Mouse (Mus musculus) limb, embryonic 12.5 days (tissue): ENCODE data around the gene Slc26a10. TPM values are rescaled to one million over a fixed set of nuclear protein-coding genes. Genes with fewer than 3 reads are reported as not detected.

Experiments used
- ATAC-seq: fragments of 200-750 bp; cut with Nextera tagmentation; 2 replicates; pipeline ENCODE4 v1.8.0; 2017; ENCODE audit warnings: low read depth, moderate TSS enrichment; ENCODE audit not compliant: insufficient number of reproducible peaks, insufficient read depth, low FRiP score, low TSS enrichment
- H3K27ac ChIP-seq: fragments of 300-500 bp; sonication (generic); 2 replicates; pipeline ENCODE4 v1.5.1; 2016; ENCODE audit warnings: mild to moderate bottlenecking, moderate library complexity
- H3K27me3 ChIP-seq: fragments of 300-500 bp; sonication (generic); 2 replicates; pipeline ENCODE4 v1.6.1; 2016; ENCODE audit warnings: mild to moderate bottlenecking, moderate library complexity
- H3K36me3 ChIP-seq: fragments of 300-500 bp; sonication (generic); 2 replicates; pipeline ENCODE4 v1.6.1; 2016; ENCODE audit warnings: mild to moderate bottlenecking, moderate library complexity
- H3K4me1 ChIP-seq: fragments of 300-500 bp; sonication (generic); replicated peaks from 2 replicates; pipeline ENCODE4 v1.6.1; 2016
- H3K4me2 ChIP-seq: fragments of 300-500 bp; sonication (generic); 2 replicates; pipeline ENCODE4 v1.6.1; 2016; ENCODE audit warnings: mild to moderate bottlenecking, moderate library complexity
- H3K4me3 ChIP-seq: fragments of 300-500 bp; sonication (generic); replicated peaks from 2 replicates; pipeline ENCODE4 v1.5.1; 2016; ENCODE audit warnings: mild to moderate bottlenecking
- H3K9ac ChIP-seq: fragments of 300-500 bp; sonication (generic); replicated peaks from 2 replicates; pipeline ENCODE4 v1.6.1; 2016; ENCODE audit warnings: mild to moderate bottlenecking, moderate library complexity
- H3K9me3 ChIP-seq: fragments of 300-500 bp; sonication (generic); 2 replicates; pipeline ENCODE4 v1.6.1; 2016; ENCODE audit warnings: mild to moderate bottlenecking, moderate library complexity
- WGBS: fragments of 180-500 bp; shearing (Covaris S2); methylation state at CpG from one replicate; pipeline ENCODE4 v1.1.7; 2016; 5-methylcytosine and 5-hydroxymethylcytosine counted together
- polyA plus RNA-seq: library from polyadenylated mRNA; unstranded; fragments of >200 nt; fragmentation: Nextera tagmentation; extraction: Ambion mirVana; gene quantifications from 2 replicates; pipeline ENCODE4 v1.2.1, GENCODE M21; 2016

Gene Slc26a10
- polyA plus RNA-seq: 3.4 and 3.5 TPM in 2 replicates

- 2% methylated on average over 34 of the region's 34 CpGs for WGBS
- Histone ChIP-seq H3K9ac (no peak within 1 kb of the TSS; the same call in 1 of the 2 replicates), H3K4me3 (peak within 1 kb of the TSS; percentile 27), H3K4me1 (peaks cover 44% of the 10 kb centered on the region), H3K4me2 (peak within 1 kb of the TSS; percentile 51), H3K27me3 (peaks cover 71% of the 10 kb centered on the region), H3K36me3 (peaks cover 23% of the 10 kb centered on the region), H3K27ac (no peak within 1 kb of the TSS), H3K9me3 (no peaks in the 10 kb centered on the region)
- ATAC-seq: no peak; the same call in 1 of the 2 replicates
These were observed at the start of gene Slc26a10 for GRCm38 (mm10) chr10:127179871-127180694. Gene Slc26a10 (minus strand): TSS chr10:127180645.

GRCm38 (mm10) chr10:127228897-127229296, 48.5 kb upstream of the Slc26a10 start:
- Histone ChIP-seq H3K4me3 (no peak overlapping the region), H3K9ac (no peak overlapping the region), H3K27me3 (peaks cover 23% of the 10 kb centered on the region), H3K4me1 (no peaks in the 10 kb centered on the region), H3K4me2 (no peak overlapping the region), H3K27ac (no peak overlapping the region), H3K36me3 (no peaks in the 10 kb centered on the region), H3K9me3 (no peaks in the 10 kb centered on the region)
- 25% methylated on average over 4 of the region's 4 CpGs for WGBS
- no peak; the same call in 1 of the 2 replicates for ATAC-seq

DNA sequence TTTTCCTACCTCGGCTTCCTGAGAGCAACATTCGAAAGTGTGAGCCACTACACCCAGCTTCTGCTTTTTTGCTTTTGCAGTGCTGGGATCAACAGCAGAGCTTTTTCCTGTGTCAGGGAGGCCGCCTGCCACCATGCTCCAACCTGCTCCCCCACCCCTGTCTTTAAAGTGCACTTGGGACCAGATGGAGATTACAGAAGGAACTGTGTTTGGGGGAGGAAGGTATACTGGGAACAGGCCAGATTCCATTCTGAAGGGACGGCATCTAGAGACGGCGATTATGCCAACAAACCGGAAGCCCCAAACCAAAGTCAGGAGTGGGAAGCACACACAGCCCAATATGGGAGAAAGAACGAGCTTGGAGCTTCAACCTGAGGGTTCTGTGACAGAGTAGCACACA, 46.7 kb upstream of the Slc26a10 start:
- no peak for ATAC-seq
- H3K9ac ChIP-seq: no peak overlapping the region

DNA sequence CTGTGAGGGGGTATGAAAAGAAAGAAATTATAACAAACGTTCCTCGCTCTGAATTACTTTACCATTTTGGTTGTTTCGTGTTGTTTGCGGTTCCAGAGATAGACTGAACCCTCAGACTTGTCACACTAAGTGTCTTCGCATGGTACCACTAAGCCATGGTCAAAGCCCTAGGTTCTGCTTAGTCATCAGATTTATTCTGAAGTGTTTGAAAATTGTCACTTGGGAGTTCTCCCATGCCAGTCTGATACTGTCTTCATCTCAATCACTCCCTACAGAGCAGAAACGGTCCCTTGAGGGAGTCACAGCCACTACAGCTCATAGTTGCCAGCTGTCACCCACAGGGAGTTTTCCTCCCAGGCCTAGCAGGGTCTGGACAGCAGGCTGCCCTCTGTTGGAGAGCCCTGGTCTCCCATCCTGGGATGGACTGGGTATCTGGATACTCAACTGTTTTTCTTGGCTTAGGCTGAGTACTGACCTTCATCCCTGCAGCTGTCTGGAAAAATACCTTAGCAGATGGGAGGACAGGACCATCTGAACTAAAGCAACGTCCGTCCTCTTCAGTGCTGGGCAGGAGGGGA, 46.0 kb upstream of the Slc26a10 start:
- WGBS: 66% methylated on average over 8 of the region's 8 CpGs
- Histone ChIP-seq H3K36me3 (no peaks in the 10 kb centered on the region), H3K27me3 (peaks cover 23% of the 10 kb centered on the region)

More for the DNA sequence above, 46.7 kb upstream of the Slc26a10 start:
- H3K4me2 ChIP-seq: no peak overlapping the region
- WGBS: 83% methylated on average over 8 of the region's 8 CpGs
- no peak overlapping the region for H3K4me3 ChIP-seq
- H3K27me3 ChIP-seq: peaks cover 23% of the 10 kb centered on the region
- H3K4me1 ChIP-seq: no peaks in the 10 kb centered on the region
- H3K36me3 ChIP-seq: no peaks in the 10 kb centered on the region
- no peaks in the 10 kb centered on the region for H3K9me3 ChIP-seq
- H3K27ac ChIP-seq: no peak overlapping the region

DNA sequence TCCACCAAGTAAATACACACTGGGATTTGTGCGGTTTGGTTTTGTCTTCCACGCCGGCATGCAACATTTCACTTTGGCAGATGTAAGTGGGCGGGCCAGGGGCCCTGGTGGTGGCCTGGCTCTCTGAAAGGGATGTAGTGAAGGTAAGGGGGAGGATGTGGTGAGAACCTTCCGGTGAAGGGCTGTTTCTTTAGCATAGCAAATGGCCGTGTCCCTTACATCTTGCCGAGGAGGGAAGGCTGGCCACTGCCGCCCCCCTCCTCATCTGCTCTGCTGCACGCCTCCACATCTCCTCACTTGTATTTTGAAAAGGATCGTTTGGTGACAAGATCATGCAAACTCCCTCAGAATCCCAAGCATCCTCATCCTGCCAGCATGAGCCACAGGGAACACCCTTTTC, 45.3 kb upstream of the Slc26a10 start:
- no peaks in the 10 kb centered on the region for H3K4me1 ChIP-seq
- H3K9me3 ChIP-seq: no peaks in the 10 kb centered on the region
- H3K27ac ChIP-seq: no peak overlapping the region
- H3K9ac ChIP-seq: no peak overlapping the region
- no peak overlapping the region for H3K4me3 ChIP-seq
- 18% methylated on average over 10 of the region's 10 CpGs for WGBS
- no peak for ATAC-seq
- H3K27me3 ChIP-seq: peaks cover 23% of the 10 kb centered on the region
- no peak overlapping the region for H3K4me2 ChIP-seq
- H3K36me3 ChIP-seq: no peaks in the 10 kb centered on the region

More for the DNA sequence above, 46.0 kb upstream of the Slc26a10 start:
- no peak overlapping the region for H3K4me2 ChIP-seq
- no peak overlapping the region for H3K9ac ChIP-seq
- H3K4me1 ChIP-seq: no peaks in the 10 kb centered on the region
- no peaks in the 10 kb centered on the region for H3K9me3 ChIP-seq
- no peak overlapping the region for H3K4me3 ChIP-seq
- ATAC-seq: no peak
- no peak overlapping the region for H3K27ac ChIP-seq

DNA sequence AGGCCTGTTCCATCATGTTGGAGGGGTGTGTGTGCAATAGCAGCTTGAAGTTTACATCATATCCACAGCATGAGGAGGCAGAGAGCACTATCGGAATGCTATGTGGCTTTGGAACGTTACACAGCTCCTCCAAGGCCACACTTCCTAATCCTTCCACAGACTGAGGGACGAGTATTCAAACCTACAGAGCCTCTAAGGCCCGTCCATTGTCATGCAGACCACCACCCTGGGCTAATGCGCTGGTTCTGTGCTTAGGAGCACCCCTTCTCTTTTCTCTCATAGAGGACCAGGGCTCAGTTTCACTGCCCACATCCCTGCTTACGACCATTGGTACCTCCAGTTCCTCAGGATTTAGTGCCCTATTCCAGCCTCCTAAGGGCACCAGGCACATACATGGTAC, 44.8 kb upstream of the Slc26a10 start:
- no peaks in the 10 kb centered on the region for H3K9me3 ChIP-seq
- ATAC-seq: no peak
- WGBS: 46% methylated on average over 6 of the region's 6 CpGs
- H3K4me2 ChIP-seq: no peak overlapping the region
- no peak overlapping the region for H3K9ac ChIP-seq
- no peak overlapping the region for H3K4me3 ChIP-seq
- H3K27me3 ChIP-seq: peaks cover 23% of the 10 kb centered on the region
- no peaks in the 10 kb centered on the region for H3K36me3 ChIP-seq
- H3K27ac ChIP-seq: no peak overlapping the region
- H3K4me1 ChIP-seq: no peaks in the 10 kb centered on the region

GRCm38 (mm10) chr10:127218339-127218738, 37.9 kb upstream of the Slc26a10 start:
- no peaks in the 10 kb centered on the region for H3K36me3 ChIP-seq
- no peaks in the 10 kb centered on the region; the same call in 1 of the 2 replicates for H3K27me3 ChIP-seq
- no peaks in the 10 kb centered on the region for H3K4me1 ChIP-seq
- no peak overlapping the region for H3K27ac ChIP-seq
- 85% methylated on average over 2 of the region's 2 CpGs for WGBS
- H3K9ac ChIP-seq: no peak overlapping the region
- no peak overlapping the region for H3K4me2 ChIP-seq
- H3K9me3 ChIP-seq: no peaks in the 10 kb centered on the region
- no peak overlapping the region for H3K4me3 ChIP-seq
- no peak for ATAC-seq

GRCm38 (mm10) chr10:127217177-127217576, 36.7 kb upstream of the Slc26a10 start:
- no peak overlapping the region for H3K4me3 ChIP-seq
- H3K9me3 ChIP-seq: no peaks in the 10 kb centered on the region
- H3K27ac ChIP-seq: no peak overlapping the region
- no peak for ATAC-seq
- H3K36me3 ChIP-seq: no peaks in the 10 kb centered on the region
- H3K4me2 ChIP-seq: no peak overlapping the region
- H3K27me3 ChIP-seq: no peaks in the 10 kb centered on the region; the same call in 1 of the 2 replicates
- H3K9ac ChIP-seq: no peak overlapping the region
- H3K4me1 ChIP-seq: no peaks in the 10 kb centered on the region

DNA sequence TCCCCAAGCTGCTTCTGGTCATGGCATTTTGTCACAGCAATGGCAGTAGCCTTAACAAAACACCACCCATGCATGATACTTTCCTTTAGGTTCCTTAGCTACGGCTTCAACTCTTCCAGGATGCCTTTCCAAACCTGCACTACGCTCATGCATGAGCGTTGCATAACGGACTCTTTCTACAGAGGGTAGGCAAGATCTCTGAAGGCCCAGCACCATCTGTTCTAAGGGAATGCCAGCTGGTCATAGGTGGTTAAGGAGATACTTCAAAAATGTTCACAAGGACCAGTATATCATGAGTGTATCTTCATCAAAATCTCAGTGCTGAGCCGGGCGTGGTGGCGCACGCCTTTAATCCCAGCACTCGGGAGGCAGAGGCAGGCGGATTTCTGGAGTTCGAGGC, 36.0 kb upstream of the Slc26a10 start:
- H3K27ac ChIP-seq: no peak overlapping the region
- H3K4me2 ChIP-seq: no peak overlapping the region
- no peak overlapping the region for H3K4me3 ChIP-seq
- WGBS: 94% methylated on average over 11 of the region's 11 CpGs
- no peak for ATAC-seq
- no peaks in the 10 kb centered on the region for H3K4me1 ChIP-seq
- no peaks in the 10 kb centered on the region; the same call in 1 of the 2 replicates for H3K27me3 ChIP-seq
- no peak overlapping the region for H3K9ac ChIP-seq
- no peaks in the 10 kb centered on the region for H3K9me3 ChIP-seq
- H3K36me3 ChIP-seq: no peaks in the 10 kb centered on the region

- 47% methylated on average over 1 of the region's 1 CpGs for WGBS
- H3K9ac ChIP-seq: no peak overlapping the region
- H3K36me3 ChIP-seq: no peaks in the 10 kb centered on the region
- no peaks in the 10 kb centered on the region; the same call in 1 of the 2 replicates for H3K27me3 ChIP-seq
- peaks cover 11% of the 10 kb centered on the region for H3K4me1 ChIP-seq
- H3K4me3 ChIP-seq: no peak overlapping the region
- no peak overlapping the region for H3K4me2 ChIP-seq
- no peak for ATAC-seq
- H3K27ac ChIP-seq: no peak overlapping the region
- no peaks in the 10 kb centered on the region for H3K9me3 ChIP-seq
These were observed 34.0 kb upstream of the Slc26a10 start for GRCm38 (mm10) chr10:127214422-127214803.

DNA sequence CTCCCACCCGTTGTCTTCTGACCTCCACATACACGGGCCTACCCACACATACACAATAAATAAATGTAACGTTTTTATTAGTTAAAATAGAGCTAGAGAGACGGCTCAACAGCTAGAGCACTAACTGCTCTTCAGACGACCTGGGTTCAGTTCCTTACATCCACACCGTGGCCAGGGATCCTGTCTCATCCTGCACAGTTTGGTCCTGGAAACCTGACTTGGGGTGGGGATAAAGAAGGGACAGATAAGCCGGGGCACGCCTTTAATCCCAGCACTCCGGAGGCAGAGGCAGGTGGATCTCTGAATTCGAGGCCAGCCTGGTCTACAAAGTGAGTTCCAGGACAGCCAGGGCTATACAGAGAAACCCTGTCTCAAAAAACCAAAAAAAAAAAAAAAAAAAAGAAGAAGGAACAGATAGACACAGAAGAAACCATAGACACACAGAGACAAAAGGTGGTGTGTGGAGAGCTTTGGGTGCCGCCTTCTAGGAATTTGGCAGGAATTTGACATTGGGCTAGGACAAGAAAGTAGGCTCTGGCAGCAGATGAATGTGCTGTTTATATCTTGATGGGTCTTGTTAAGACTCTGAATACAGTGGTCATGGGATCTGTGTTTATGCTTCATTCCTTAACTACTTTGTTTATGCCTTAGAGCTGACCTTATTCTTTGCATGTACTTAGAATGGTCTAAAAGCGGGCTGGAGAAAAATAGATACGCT, 33.4 kb upstream of the Slc26a10 start:
- no peaks in the 10 kb centered on the region; the same call in 1 of the 2 replicates for H3K27me3 ChIP-seq
- no peak overlapping the region for H3K9ac ChIP-seq
- no peak overlapping the region for H3K4me3 ChIP-seq
- H3K4me2 ChIP-seq: no peak overlapping the region
- H3K9me3 ChIP-seq: no peaks in the 10 kb centered on the region
- H3K4me1 ChIP-seq: peaks cover 11% of the 10 kb centered on the region
- no peak for ATAC-seq
- WGBS: 82% methylated on average over 13 of the region's 13 CpGs
- H3K36me3 ChIP-seq: peaks cover under 1% of the 10 kb centered on the region
- H3K27ac ChIP-seq: no peak overlapping the region
